Mouse (Mus musculus) neural tube, embryonic 14.5 days (tissue): Measurements from ENCODE around the gene Mtf1. TPM values are rescaled to one million over a fixed set of nuclear protein-coding genes. Genes with fewer than 3 reads are reported as not detected.

Experiments used
- ATAC-seq: fragments of 200-750 bp; cut with Nextera tagmentation; 2 replicates; pipeline ENCODE4 v1.8.0; 2017; ENCODE audit warnings: low read depth, mild to moderate bottlenecking, moderate TSS enrichment, moderate library complexity
- H3K27ac ChIP-seq: fragments of 300-500 bp; sonication (generic); 2 replicates; pipeline ENCODE4 v1.5.1; 2014; ENCODE audit warnings: low read depth, mild to moderate bottlenecking, control low read depth, low read length, moderate library complexity, mixed read lengths
- H3K27me3 ChIP-seq: fragments of 300-500 bp; sonication (generic); 2 replicates; pipeline ENCODE4 v1.6.1; 2014; ENCODE audit warnings: low read length; ENCODE audit not compliant: control insufficient read depth, insufficient read depth
- H3K36me3 ChIP-seq: fragments of 300-500 bp; sonication (generic); 2 replicates; pipeline ENCODE4 v1.6.1; 2014; ENCODE audit warnings: low read length, mixed read lengths; ENCODE audit not compliant: control insufficient read depth, insufficient read depth
- H3K4me1 ChIP-seq: fragments of 300-500 bp; sonication (generic); 2 replicates; pipeline ENCODE4 v1.6.1; 2014; ENCODE audit warnings: low read length; ENCODE audit not compliant: control insufficient read depth, insufficient read depth
- H3K4me2 ChIP-seq: fragments of 300-500 bp; sonication (generic); 2 replicates; pipeline ENCODE4 v1.6.1; 2014; ENCODE audit warnings: mild to moderate bottlenecking, low read depth, low read length, control low read depth
- H3K4me3 ChIP-seq: fragments of 300-500 bp; sonication (generic); 2 replicates; pipeline ENCODE4 v1.5.1; 2014; ENCODE audit warnings: low read depth, low read length, control low read depth, mixed read lengths
- H3K9ac ChIP-seq: fragments of 300-500 bp; sonication (generic); replicated peaks from 2 replicates; pipeline ENCODE4 v1.6.1; 2014; ENCODE audit warnings: low read depth, mild to moderate bottlenecking, control low read depth, low read length, mixed read lengths
- H3K9me3 ChIP-seq: fragments of 300-500 bp; sonication (generic); 2 replicates; pipeline ENCODE4 v1.6.1; 2016; ENCODE audit warnings: low read length; ENCODE audit not compliant: control insufficient read depth
- WGBS: fragments of 180-500 bp; shearing (Covaris S2); extraction: QIAGEN DNeasy Blood & Tissue Kit; methylation state at CpG from one replicate; pipeline ENCODE4 v1.1.7; 2014; 5-methylcytosine and 5-hydroxymethylcytosine counted together
- polyA plus RNA-seq: library from polyadenylated mRNA; unstranded; fragments of >200 nt; fragmentation: Nextera tagmentation; extraction: Ambion mirVana; gene quantifications from 2 replicates; pipeline ENCODE4 v1.2.1, GENCODE M21; 2014

The Mtf1 gene
- polyA plus RNA-seq, 1 experiment from 2014 or later = 11.9 TPM

- H3K9ac ChIP-seq = no peak overlapping the region
- H3K4me3 ChIP-seq = no peak overlapping the region
- no peaks in the 10 kb centered on the region for H3K27me3 ChIP-seq
- H3K36me3 ChIP-seq = 0 out of 2 replicates have a peak, but pooled peaks cover 9% of the 10 kb centered on the region
- no peak overlapping the region for H3K27ac ChIP-seq
- no peak overlapping the region for H3K4me2 ChIP-seq
- WGBS = 23% methylated on average over 9 of the region's 9 CpGs
- no peak for ATAC-seq
- no peaks in the 10 kb centered on the region for H3K9me3 ChIP-seq
- no peaks in the 10 kb centered on the region; the same call in 1 of the 2 replicates for H3K4me1 ChIP-seq
Measured at GRCm38 (mm10) chr4:124811347-124811975, 9.6 kb downstream of the Mtf1 start.

GRCm38 (mm10) chr4:124815901-124816300 is 14.0 kb downstream of the Mtf1 start:
- no peaks in the 10 kb centered on the region for H3K27me3 ChIP-seq
- no peak overlapping the region for H3K9ac ChIP-seq
- H3K4me2 ChIP-seq = no peak overlapping the region
- no peak overlapping the region for H3K4me3 ChIP-seq
- no peaks in the 10 kb centered on the region; the same call in 1 of the 2 replicates for H3K4me1 ChIP-seq
- no peak for ATAC-seq
- peaks cover 8% of the 10 kb centered on the region; the same call in 1 of the 2 replicates for H3K36me3 ChIP-seq
- 93% methylated on average over 11 of the region's 11 CpGs for WGBS
- no peaks in the 10 kb centered on the region for H3K9me3 ChIP-seq
- no peak overlapping the region for H3K27ac ChIP-seq

GRCm38 (mm10) chr4:124817803-124818202 is 15.9 kb downstream of the Mtf1 start:
- Histone ChIP-seq H3K9ac (no peak overlapping the region), H3K9me3 (no peaks in the 10 kb centered on the region), H3K36me3 (peaks cover 25% of the 10 kb centered on the region; the same call in 1 of the 2 replicates), H3K27ac (no peak overlapping the region), H3K27me3 (no peaks in the 10 kb centered on the region), H3K4me2 (no peak overlapping the region), H3K4me3 (no peak overlapping the region), H3K4me1 (no peaks in the 10 kb centered on the region)
- WGBS = 26% methylated on average over 6 of the region's 6 CpGs
- no peak for ATAC-seq

GRCm38 (mm10) chr4:124818832-124819231 is 16.9 kb downstream of the Mtf1 start:
- Histone ChIP-seq H3K36me3 (peaks cover 34% of the 10 kb centered on the region; the same call in 1 of the 2 replicates), H3K27me3 (no peaks in the 10 kb centered on the region), H3K4me1 (no peaks in the 10 kb centered on the region), H3K9me3 (no peaks in the 10 kb centered on the region), H3K27ac (no peak overlapping the region), H3K9ac (no peak overlapping the region), H3K4me3 (no peak overlapping the region), H3K4me2 (no peak overlapping the region)
- 96% methylated on average over 4 of the region's 4 CpGs for WGBS
- no peak for ATAC-seq

GRCm38 (mm10) chr4:124824967-124825366 is 23.1 kb downstream of the Mtf1 start:
- Histone ChIP-seq H3K4me1 (no peaks in the 10 kb centered on the region), H3K4me2 (no peak overlapping the region), H3K9ac (no peak overlapping the region), H3K9me3 (no peaks in the 10 kb centered on the region), H3K27ac (no peak overlapping the region), H3K36me3 (peaks cover 46% of the 10 kb centered on the region), H3K4me3 (no peak overlapping the region), H3K27me3 (no peaks in the 10 kb centered on the region)
- no peak for ATAC-seq
- WGBS = 98% methylated on average over 6 of the region's 6 CpGs

- H3K36me3 ChIP-seq = peaks cover 42% of the 10 kb centered on the region
- no peaks in the 10 kb centered on the region for H3K9me3 ChIP-seq
- H3K4me3 ChIP-seq = no peak overlapping the region
- no peaks in the 10 kb centered on the region for H3K27me3 ChIP-seq
- H3K9ac ChIP-seq = no peak overlapping the region
- 96% methylated on average over 21 of the region's 21 CpGs for WGBS
- ATAC-seq = no peak
- no peaks in the 10 kb centered on the region for H3K4me1 ChIP-seq
- H3K4me2 ChIP-seq = no peak overlapping the region
- no peak overlapping the region for H3K27ac ChIP-seq
Measured at GRCm38 (mm10) chr4:124825371-124825965, 23.6 kb downstream of the Mtf1 start.

GRCm38 (mm10) chr4:124829671-124830070 is 27.8 kb downstream of the Mtf1 start:
- Histone ChIP-seq H3K9me3 (no peaks in the 10 kb centered on the region), H3K9ac (no peak overlapping the region), H3K27me3 (no peaks in the 10 kb centered on the region), H3K4me2 (no peak overlapping the region), H3K4me3 (no peak overlapping the region), H3K4me1 (no peaks in the 10 kb centered on the region), H3K27ac (no peak overlapping the region), H3K36me3 (peaks cover 25% of the 10 kb centered on the region)
- 80% methylated on average over 5 of the region's 5 CpGs for WGBS
- ATAC-seq = no peak

- H3K27ac ChIP-seq = no peak overlapping the region
- H3K9me3 ChIP-seq = no peaks in the 10 kb centered on the region
- H3K9ac ChIP-seq = no peak overlapping the region
- no peak for ATAC-seq
- no peaks in the 10 kb centered on the region for H3K4me1 ChIP-seq
- peaks cover 11% of the 10 kb centered on the region; the same call in 1 of the 2 replicates for H3K36me3 ChIP-seq
- H3K4me2 ChIP-seq = no peak overlapping the region
- H3K4me3 ChIP-seq = no peak overlapping the region
- 96% methylated on average over 10 of the region's 10 CpGs for WGBS
- H3K27me3 ChIP-seq = no peaks in the 10 kb centered on the region
Measured at GRCm38 (mm10) chr4:124832796-124833195, 30.9 kb downstream of the Mtf1 start.

GRCm38 (mm10) chr4:124838035-124838700 is 36.3 kb downstream of the Mtf1 start:
- peaks cover 8% of the 10 kb centered on the region; the same call in 1 of the 2 replicates for H3K36me3 ChIP-seq
- no peak overlapping the region for H3K4me2 ChIP-seq

More at GRCm38 (mm10) chr4:124838035-124838700, 36.3 kb downstream of the Mtf1 start:
- Histone ChIP-seq H3K4me3 (no peak overlapping the region), H3K9ac (no peak overlapping the region), H3K9me3 (no peaks in the 10 kb centered on the region), H3K4me1 (no peaks in the 10 kb centered on the region), H3K27ac (no peak overlapping the region), H3K27me3 (no peaks in the 10 kb centered on the region)
- ATAC-seq = no peak
- WGBS = 83% methylated on average over 14 of the region's 14 CpGs
